Mouse (Mus musculus): Measurements from ENCODE around the gene Tmx1.

Gene Tmx1

DNA sequence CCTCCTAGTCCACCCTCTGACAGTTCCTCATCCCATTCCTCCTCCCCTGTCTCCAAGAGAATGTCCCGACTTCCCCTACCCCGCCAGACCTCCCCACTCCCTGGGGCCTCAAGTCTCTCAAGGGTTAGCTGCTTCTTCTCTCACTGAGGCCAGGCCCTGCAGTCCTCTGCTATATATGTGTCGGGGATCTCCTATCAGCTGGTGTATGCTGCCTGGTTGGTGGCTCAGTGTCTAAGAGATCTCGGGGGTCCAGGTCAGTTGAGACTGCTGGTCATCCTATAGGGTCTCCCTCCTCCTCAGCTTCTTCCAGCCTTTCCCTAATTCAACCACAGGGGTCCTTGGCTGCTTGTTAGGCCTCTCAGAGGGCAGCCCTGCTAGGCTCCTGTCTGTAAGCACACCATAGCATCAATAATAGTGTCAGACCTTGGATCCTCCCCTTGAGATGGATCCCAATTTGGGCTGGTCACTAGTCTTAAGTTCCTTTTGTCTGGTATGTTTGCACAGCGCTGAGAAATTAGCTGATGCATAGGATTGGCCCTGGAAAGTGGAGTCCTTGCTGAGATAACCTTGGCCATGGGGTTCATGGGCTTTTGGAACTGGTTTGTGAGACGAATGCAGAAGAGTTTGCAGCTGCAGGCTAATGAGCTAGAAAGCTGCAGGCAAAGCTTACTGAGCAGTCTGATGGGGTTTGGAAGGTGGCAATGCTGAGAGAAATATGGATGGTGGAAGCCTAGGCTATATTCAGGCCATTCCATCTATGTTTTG is 34.0 kb downstream of the Tmx1 start:
- DNase-seq = no peak

DNA sequence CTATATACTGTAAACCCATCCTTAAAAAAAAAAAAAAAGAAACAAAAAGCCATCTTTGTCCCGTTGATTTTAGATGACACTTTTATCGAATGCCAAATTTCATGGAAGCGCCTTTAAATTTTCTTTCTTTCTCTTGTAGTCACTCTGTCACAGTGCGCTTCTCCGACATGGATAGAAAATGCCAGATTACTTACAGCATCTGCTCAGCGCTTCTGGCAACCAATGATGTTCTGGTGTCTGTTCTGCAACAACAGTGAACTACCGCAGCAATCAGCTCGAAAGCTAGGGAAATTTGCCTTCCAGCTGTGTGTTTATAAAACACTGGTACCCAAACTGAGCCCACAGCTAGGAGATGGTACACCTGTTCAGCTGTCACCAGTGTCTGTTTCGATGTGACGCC is 39.5 kb downstream of the Tmx1 start:
- no peak for DNase-seq

DNA sequence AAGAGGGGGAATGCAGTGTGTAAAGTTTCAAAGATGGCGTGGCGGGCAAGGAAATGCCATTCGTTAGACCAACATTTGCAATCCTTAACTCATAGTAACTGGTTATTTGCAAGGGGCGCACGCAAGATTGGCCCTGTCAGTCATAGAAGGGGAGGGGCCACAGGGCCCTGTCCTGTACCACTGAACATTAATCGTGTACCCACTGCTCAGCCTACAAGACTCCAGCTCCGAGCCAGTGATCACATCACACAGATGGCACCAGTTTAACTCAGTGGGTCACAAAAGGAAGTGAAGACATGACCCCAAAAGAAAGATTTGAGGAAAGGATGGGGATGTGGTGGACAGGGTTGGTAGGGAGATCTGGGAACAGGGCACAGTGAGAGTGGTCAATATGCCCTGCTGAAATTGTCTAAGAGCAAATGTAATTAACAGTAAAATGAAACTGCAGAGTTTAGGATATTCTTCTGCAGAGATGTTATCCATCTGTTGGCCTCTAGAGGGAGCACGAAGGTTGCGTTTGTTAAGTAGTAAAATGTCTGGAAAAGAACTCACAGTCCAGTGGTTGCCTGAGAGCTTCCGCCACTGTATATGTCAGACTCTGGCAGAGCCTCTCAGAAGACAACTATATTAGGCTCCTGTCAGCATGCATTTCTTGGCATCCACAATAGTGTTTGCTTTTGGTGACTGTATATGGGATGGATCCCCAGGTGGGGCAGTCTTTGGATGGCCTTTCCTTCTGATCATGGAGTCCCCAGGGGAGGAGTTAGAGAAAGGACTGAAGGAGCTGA is 41.8 kb downstream of the Tmx1 start:
- DNase-seq = no peak

DNA sequence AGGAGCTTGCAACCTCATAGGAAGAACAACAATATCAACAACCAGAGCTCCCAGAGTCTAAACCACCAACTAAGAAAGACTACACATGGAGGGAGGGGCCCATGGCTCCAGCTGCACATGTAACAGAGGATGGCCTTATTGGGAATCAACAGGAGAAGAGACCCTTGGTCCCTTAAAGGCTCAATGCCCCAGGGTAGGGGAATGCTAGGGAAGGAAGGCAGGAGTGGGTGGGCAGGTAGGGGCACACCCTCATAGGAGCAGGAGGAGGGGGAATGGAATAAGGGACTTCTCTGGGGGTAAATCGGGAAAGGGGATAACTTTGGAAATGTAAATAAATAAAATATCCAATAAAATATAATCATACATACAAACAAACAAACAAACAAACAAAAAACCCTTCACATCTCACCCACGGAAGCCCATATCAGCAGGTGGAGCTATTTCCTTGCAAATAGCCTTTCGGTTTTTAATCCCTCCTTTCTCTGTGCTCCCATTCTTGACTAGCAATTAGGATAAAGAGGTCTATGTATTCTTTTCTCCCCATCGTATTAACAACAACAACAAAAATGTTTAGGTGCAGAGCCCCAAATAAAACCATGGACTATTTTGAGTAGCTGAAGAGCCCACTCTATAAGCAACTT is 42.5 kb downstream of the Tmx1 start:
- no peak for DNase-seq

DNA sequence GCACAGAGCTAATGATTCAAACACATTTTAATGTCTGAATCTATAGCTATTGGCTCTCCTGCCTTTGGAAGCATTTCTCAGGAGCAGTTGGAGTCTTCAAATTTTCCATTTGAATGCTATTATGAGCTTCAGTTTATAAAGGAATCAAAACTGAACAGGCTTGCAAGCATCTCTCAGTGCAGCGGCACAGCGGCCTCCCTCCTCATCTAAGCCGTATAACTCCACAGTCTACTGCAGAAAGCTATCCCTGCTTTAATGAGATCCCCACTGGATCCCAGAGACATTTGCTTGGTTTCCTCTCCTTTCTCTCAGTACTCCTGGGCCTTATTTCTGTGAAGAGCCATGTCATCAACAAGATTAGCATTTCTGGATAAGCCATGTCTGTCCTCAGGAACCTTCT is 45.2 kb downstream of the Tmx1 start:
- no peak for DNase-seq

DNA sequence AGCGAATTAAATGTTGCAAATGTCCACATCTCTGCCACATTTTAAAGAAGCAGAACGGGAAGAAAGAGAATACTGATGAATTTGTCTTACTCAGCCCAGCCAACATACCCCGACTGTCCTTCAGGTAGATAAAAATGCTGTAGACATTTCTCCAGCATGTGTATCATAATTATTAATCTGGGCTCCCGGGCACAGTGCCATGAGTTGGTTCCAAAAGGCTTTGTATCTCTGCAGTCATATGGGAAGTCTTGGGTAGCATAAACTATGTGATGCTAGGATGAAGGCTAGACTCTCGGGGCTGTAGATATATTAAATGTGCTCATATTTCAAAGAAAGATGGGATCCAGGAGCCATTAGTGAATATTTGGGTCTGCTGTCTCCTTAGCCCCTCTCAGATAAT is 53.1 kb downstream of the Tmx1 start:
- no peak for DNase-seq

DNA sequence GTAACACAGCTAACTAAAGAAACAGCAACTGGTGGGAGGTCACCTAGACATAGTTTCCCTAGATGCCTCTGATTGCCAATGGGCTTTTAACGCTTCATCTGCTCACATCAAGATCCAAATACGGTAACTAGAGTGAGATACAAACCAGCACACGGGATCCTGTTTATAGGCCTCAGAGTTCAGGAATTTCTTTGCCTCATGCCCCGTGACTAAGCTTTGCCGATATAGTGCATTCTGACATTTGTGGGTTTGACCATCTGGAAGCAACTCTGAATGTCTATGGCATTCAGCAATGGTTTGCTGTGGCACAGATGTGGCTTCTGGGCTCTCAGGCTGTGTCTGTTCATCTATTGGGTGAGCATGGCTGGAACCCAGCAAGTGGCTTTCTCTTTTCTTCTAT is 59.1 kb downstream of the Tmx1 start:
- no peak for DNase-seq

DNA sequence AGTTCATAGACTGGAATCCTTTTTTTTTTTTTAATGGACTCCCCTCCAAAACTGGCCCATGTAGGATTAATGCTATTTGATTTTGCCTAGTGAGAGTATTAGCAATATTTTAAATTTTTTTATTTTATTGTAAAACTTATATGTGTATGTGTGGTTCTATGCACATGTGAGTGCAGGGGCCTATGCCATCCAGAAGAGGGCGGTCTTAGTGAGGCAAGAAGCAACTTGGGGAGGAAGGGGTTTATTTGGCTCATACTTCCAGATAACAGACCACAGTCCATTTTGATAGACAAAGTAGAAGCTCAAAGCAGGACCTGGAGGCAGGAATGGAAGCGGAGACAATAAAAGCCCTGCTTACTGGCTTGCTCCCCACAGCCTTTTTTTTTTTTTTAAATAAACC is 59.5 kb downstream of the Tmx1 start:
- DNase-seq = no peak

Measured in kidney, adult 11 months (tissue).